Mouse (Mus musculus): ENCODE data around the gene 4921504E06Rik.

DNA sequence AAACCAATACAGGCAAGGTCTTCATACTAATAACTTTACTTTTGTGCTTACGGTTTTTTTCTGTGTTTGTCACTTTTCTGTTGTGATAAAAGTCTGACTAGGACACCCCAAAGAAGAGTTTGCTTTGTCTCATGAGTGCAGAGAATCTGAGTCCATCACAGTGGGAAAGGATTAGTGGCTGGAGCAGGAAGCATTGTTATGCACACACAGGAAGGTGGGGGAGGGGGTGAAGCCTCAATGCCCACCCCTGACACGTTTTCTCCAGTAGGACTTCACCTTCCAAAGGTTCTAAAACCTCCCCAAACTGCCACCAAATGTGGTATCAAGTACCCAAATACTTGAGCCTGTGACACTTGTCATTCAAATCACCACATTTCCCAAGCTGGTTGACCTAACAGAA lies 91.8 kb downstream of the 4921504E06Rik start:
- TF ChIP-seq POLR2A (IDR thresholded peaks at IDR 0.05; ENCODE audit: insufficient read length, low read depth), result no peak
- TF ChIP-seq TCF12 (IDR thresholded peaks at IDR 0.05; ENCODE audit: insufficient read depth, poor library complexity, severe bottlenecking), result no peak

Data from myocyte (in vitro differentiated cells).